In genomic region chr6:86510979-86511378, GRCm38 (mm10) we compare ENCODE assay signal across 17 mouse cellular contexts.
"Had no signal": no experiment of that assay in that cellular context is flagged by ENCODE, and none has a peak within 500 bp of the region (broad histone marks: within the 10 kb centered on the region; RNA-seq: fewer than 3 reads in every experiment).

No protein-coding gene starts in this region.

- H3K27ac ChIP-seq: neural tube, embryonic 12.5 days; neural tube, embryonic 13.5 days; neural tube, embryonic 15.5 days; stomach, embryonic 15.5 days; stomach, postnatal 0 days had no signal

- H3K27me3 ChIP-seq: neural tube, embryonic 12.5 days; neural tube, embryonic 13.5 days; neural tube, embryonic 15.5 days; stomach, embryonic 15.5 days had no signal

- H3K4me2 ChIP-seq: neural tube, embryonic 12.5 days; neural tube, embryonic 13.5 days; neural tube, embryonic 15.5 days; stomach, embryonic 15.5 days had no signal

- H3K4me1 ChIP-seq: neural tube, embryonic 12.5 days; neural tube, embryonic 13.5 days; neural tube, embryonic 15.5 days; stomach, embryonic 15.5 days had no signal

- H3K9ac ChIP-seq: neural tube, embryonic 12.5 days; neural tube, embryonic 13.5 days; neural tube, embryonic 15.5 days; stomach, embryonic 15.5 days had no signal

- H3K36me3 ChIP-seq: neural tube, embryonic 12.5 days; neural tube, embryonic 13.5 days; neural tube, embryonic 15.5 days; stomach, embryonic 15.5 days had no signal

- H3K4me3 ChIP-seq: neural tube, embryonic 12.5 days; neural tube, embryonic 13.5 days; neural tube, embryonic 15.5 days; stomach, embryonic 15.5 days had no signal

- DNase-seq: retina, postnatal 1 day; right cerebral cortex, adult 18-20 months; right cerebral cortex, postnatal 14 days; right cerebral cortex, postnatal 25 days; right cerebral cortex, postnatal 4 days; spleen, adult 18-20 months; thymus, adult 18-20 months; thymus, adult 2 months; thymus, postnatal 14 days; thymus, postnatal 25 days; thymus, postnatal 36 days; thymus, postnatal 4 days had no signal

- H3K9me3 ChIP-seq: neural tube, embryonic 12.5 days; neural tube, embryonic 13.5 days; neural tube, embryonic 15.5 days; stomach, embryonic 15.5 days had no signal
